Mouse (Mus musculus): Measurements from ENCODE around the gene Gm14393. TPM values are rescaled to one million over a fixed set of nuclear protein-coding genes. Genes with fewer than 3 reads are reported as not detected.
"Not testable (repeated sequence)": the region's sequence is repeated elsewhere in the genome, so short reads cannot be mapped to it uniquely, and the experiment has no call there.

The Gm14393 gene
- not detected in 2 replicates for polyA plus RNA-seq (2012; rRNA removed)

GRCm38 (mm10) chr2:175067681-175068261 is at the start of gene Gm14393:
Gm14393 (minus strand) TSS chr2:175067781.
- not testable (repeated sequence) for H3K4me3 ChIP-seq (ENCODE audit: control insufficient read depth, insufficient read depth, low read length); H3K27ac ChIP-seq (ENCODE audit: control insufficient read depth, insufficient read depth, low read length); H3K36me3 ChIP-seq (ENCODE audit: control insufficient read depth, insufficient read depth, low read length); DNase-seq; H3K4me1 ChIP-seq (replicated peaks; ENCODE audit: control insufficient read depth, insufficient read depth, low read length); H3K27me3 ChIP-seq (ENCODE audit: control insufficient read depth, insufficient read depth, low read length)
- WGBS = 76% methylated on average over 1 of the region's 1 CpGs

- H3K4me1 ChIP-seq (replicated peaks; ENCODE audit: control insufficient read depth, insufficient read depth, low read length); H3K36me3 ChIP-seq (ENCODE audit: control insufficient read depth, insufficient read depth, low read length); DNase-seq; H3K27me3 ChIP-seq (ENCODE audit: control insufficient read depth, insufficient read depth, low read length); H3K4me3 ChIP-seq (ENCODE audit: control insufficient read depth, insufficient read depth, low read length); H3K27ac ChIP-seq (ENCODE audit: control insufficient read depth, insufficient read depth, low read length): not testable (repeated sequence)
- 97% methylated on average over 27 of the region's 27 CpGs for WGBS
These were observed 23.3 kb downstream of the Gm14393 start for GRCm38 (mm10) chr2:175044268-175044667.

Other genes with a start within 250 kb of the Gm14393 start
- gene Gm14444, start 57.5 kb downstream of the Gm14393 start, polyA plus RNA-seq (2012; rRNA removed) = not detected in 2 replicates
- 0.93 and 2.0 TPM in 2 replicates for gene Gm14399, start 74.2 kb upstream of the Gm14393 start, polyA plus RNA-seq (2012; rRNA removed)
- 0.06 and 0.09 TPM in 2 replicates for gene Gm14443, start 108.1 kb upstream of the Gm14393 start, polyA plus RNA-seq (2012; rRNA removed)
- 7.3 and 7.7 TPM in 2 replicates for gene Gm14391, start 139.1 kb upstream of the Gm14393 start, polyA plus RNA-seq (2012; rRNA removed)
- not detected in 2 replicates for gene Gm14440, start 207.3 kb upstream of the Gm14393 start, polyA plus RNA-seq (2012; rRNA removed)